Mouse (Mus musculus): Measurements from ENCODE around the gene Ier2. TPM values are rescaled to one million over a fixed set of nuclear protein-coding genes. Genes with fewer than 3 reads are reported as not detected.
A peak's percentile ranks its signal among the peaks of the same experiment; 100 is the strongest.
"Not testable (repeated sequence)": the region's sequence is repeated elsewhere in the genome, so short reads cannot be mapped to it uniquely, and the experiment has no call there.

The Ier2 gene
- total and polyA plus RNA-seq, 2 experiments from 2014 or later: 3.9 to 14.7 TPM

GRCm38 (mm10) chr8:84684537-84684936, 21.9 kb upstream of the Ier2 start:
- TF ChIP-seq CTCF (IDR thresholded peaks at IDR 0.05): no peak
- DNase-seq (ENCODE audit: low spot score) (peak; percentile 76), ATAC-seq (ENCODE audit: low FRiP score) (no peak)
- H3K9ac ChIP-seq (replicated peaks; ENCODE audit: low read length, poor library complexity, severe bottlenecking): no peak overlapping the region
- H3K36me3 ChIP-seq (ENCODE audit: insufficient read depth, low read length): peaks cover 2% of the 10 kb centered on the region; the same call in 1 of the 2 replicates
- peaks cover 13% of the 10 kb centered on the region for H3K4me1 ChIP-seq (ENCODE audit: insufficient read depth, low read length)
- no peaks in the 10 kb centered on the region for H3K9me3 ChIP-seq (ENCODE audit: low read length)
- H3K4me3 ChIP-seq (ENCODE audit: low read depth, low read length): no peak overlapping the region
- H3K27me3 ChIP-seq (ENCODE audit: insufficient read depth, low read length): no peaks in the 10 kb centered on the region
- H3K27ac ChIP-seq (ENCODE audit: low read depth, low read length): no peak overlapping the region
- H3K4me2 ChIP-seq (ENCODE audit: low read depth, low read length, poor library complexity, severe bottlenecking): no peak overlapping the region
- 30% methylated on average over 3 of the region's 3 CpGs for WGBS

GRCm38 (mm10) chr8:84682257-84682656, 19.6 kb upstream of the Ier2 start:
- Histone ChIP-seq H3K4me1 (ENCODE audit: insufficient read depth, low read length) (peaks cover 9% of the 10 kb centered on the region), H3K27ac (ENCODE audit: low read depth, low read length) (no peak overlapping the region), H3K9ac (replicated peaks; ENCODE audit: low read length, poor library complexity, severe bottlenecking) (no peak overlapping the region), H3K27me3 (ENCODE audit: insufficient read depth, low read length) (no peaks in the 10 kb centered on the region), H3K9me3 (ENCODE audit: low read length) (no peaks in the 10 kb centered on the region), H3K36me3 (ENCODE audit: insufficient read depth, low read length) (peaks cover 2% of the 10 kb centered on the region; the same call in 1 of the 2 replicates), H3K4me2 (ENCODE audit: low read depth, low read length, poor library complexity, severe bottlenecking) (no peak overlapping the region), H3K4me3 (ENCODE audit: low read depth, low read length) (no peak overlapping the region)
- 98% methylated on average over 2 of the region's 2 CpGs for WGBS
- no peak for TF ChIP-seq CTCF (IDR thresholded peaks at IDR 0.05)
- ATAC-seq (ENCODE audit: low FRiP score) (no peak), DNase-seq (ENCODE audit: low spot score) (no peak)

- no peak for TF ChIP-seq CTCF (IDR thresholded peaks at IDR 0.05)
These were observed 18.8 kb upstream of the Ier2 start for GRCm38 (mm10) chr8:84681476-84681875.

GRCm38 (mm10) chr8:84677305-84677704, 14.7 kb upstream of the Ier2 start:
- peaks cover 26% of the 10 kb centered on the region for H3K36me3 ChIP-seq (ENCODE audit: insufficient read depth, low read length)
- H3K9ac ChIP-seq (replicated peaks; ENCODE audit: low read length, poor library complexity, severe bottlenecking): no peak overlapping the region
- H3K4me2 ChIP-seq (ENCODE audit: low read depth, low read length, poor library complexity, severe bottlenecking): no peak overlapping the region
- WGBS: 96% methylated on average over 5 of the region's 5 CpGs
- ATAC-seq (ENCODE audit: low FRiP score) (no peak), DNase-seq (ENCODE audit: low spot score) (no peak)
- H3K4me3 ChIP-seq (ENCODE audit: low read depth, low read length): no peak overlapping the region
- H3K4me1 ChIP-seq (ENCODE audit: insufficient read depth, low read length): no peaks in the 10 kb centered on the region
- no peaks in the 10 kb centered on the region for H3K9me3 ChIP-seq (ENCODE audit: low read length)
- TF ChIP-seq CTCF (IDR thresholded peaks at IDR 0.05): no peak
- H3K27me3 ChIP-seq (ENCODE audit: insufficient read depth, low read length): no peaks in the 10 kb centered on the region
- no peak overlapping the region for H3K27ac ChIP-seq (ENCODE audit: low read depth, low read length)

More at GRCm38 (mm10) chr8:84681476-84681875, 18.8 kb upstream of the Ier2 start:
- Histone ChIP-seq H3K4me1 (ENCODE audit: insufficient read depth, low read length) (peaks cover 8% of the 10 kb centered on the region), H3K27me3 (ENCODE audit: insufficient read depth, low read length) (no peaks in the 10 kb centered on the region), H3K36me3 (ENCODE audit: insufficient read depth, low read length) (peaks cover 2% of the 10 kb centered on the region; the same call in 1 of the 2 replicates), H3K9me3 (ENCODE audit: low read length) (no peaks in the 10 kb centered on the region), H3K4me2 (ENCODE audit: low read depth, low read length, poor library complexity, severe bottlenecking) (no peak overlapping the region), H3K9ac (replicated peaks; ENCODE audit: low read length, poor library complexity, severe bottlenecking) (no peak overlapping the region), H3K4me3 (ENCODE audit: low read depth, low read length) (no peak overlapping the region), H3K27ac (ENCODE audit: low read depth, low read length) (no peak overlapping the region)
- no peak for DNase-seq (ENCODE audit: low spot score)
- 69% methylated on average over 2 of the region's 2 CpGs for WGBS
- ATAC-seq (ENCODE audit: low FRiP score): no peak

GRCm38 (mm10) chr8:84670295-84671006, 7.8 kb upstream of the Ier2 start:
- 91% methylated on average over 5 of the region's 5 CpGs for WGBS
- not testable (repeated sequence) for H3K9ac ChIP-seq (replicated peaks; ENCODE audit: low read length, poor library complexity, severe bottlenecking); H3K27ac ChIP-seq (ENCODE audit: low read depth, low read length); H3K9me3 ChIP-seq (ENCODE audit: low read length); H3K4me2 ChIP-seq (ENCODE audit: low read depth, low read length, poor library complexity, severe bottlenecking); DNase-seq (ENCODE audit: low spot score); H3K27me3 ChIP-seq (ENCODE audit: insufficient read depth, low read length); H3K4me3 ChIP-seq (ENCODE audit: low read depth, low read length); ATAC-seq (ENCODE audit: low FRiP score); H3K4me1 ChIP-seq (ENCODE audit: insufficient read depth, low read length)
- H3K36me3 ChIP-seq (ENCODE audit: insufficient read depth, low read length): peaks cover 28% of the 10 kb centered on the region

- Histone ChIP-seq H3K4me3 (ENCODE audit: low read depth, low read length) (no peak overlapping the region), H3K36me3 (ENCODE audit: insufficient read depth, low read length) (peaks cover 17% of the 10 kb centered on the region), H3K27ac (ENCODE audit: low read depth, low read length) (no peak overlapping the region), H3K9me3 (ENCODE audit: low read length) (no peaks in the 10 kb centered on the region), H3K4me2 (ENCODE audit: low read depth, low read length, poor library complexity, severe bottlenecking) (no peak overlapping the region), H3K27me3 (ENCODE audit: insufficient read depth, low read length) (no peaks in the 10 kb centered on the region), H3K9ac (replicated peaks; ENCODE audit: low read length, poor library complexity, severe bottlenecking) (no peak overlapping the region), H3K4me1 (ENCODE audit: insufficient read depth, low read length) (0 out of 2 replicates have a peak, but pooled peaks cover 4% of the 10 kb centered on the region)
- no peak for TF ChIP-seq CTCF (IDR thresholded peaks at IDR 0.05)
- ATAC-seq (ENCODE audit: low FRiP score) (no peak), DNase-seq (ENCODE audit: low spot score) (no peak)
- 85% methylated on average over 6 of the region's 6 CpGs for WGBS
These were observed 6.3 kb upstream of the Ier2 start for GRCm38 (mm10) chr8:84668731-84669485.
